Mouse (Mus musculus) lung, adult 10 weeks (tissue): ENCODE measurements around the gene Sst. TPM values are rescaled to one million over a fixed set of nuclear protein-coding genes. Genes with fewer than 3 reads are reported as not detected.

Source experiments
- polyA plus RNA-seq: library from polyadenylated mRNA; stranded (reverse); fragments of 350-450 nt; fragmentation: Illumina TruSeq; extraction: RNeasy Lipid Tissue Mini Kit (QIAGEN cat#74804); gene quantifications from one replicate; pipeline ENCODE4 v1.2.3, GENCODE M21; 2014; ENCODE audit warnings: low read depth, low replicate concordance; ENCODE audit not compliant: insufficient read depth

The Sst gene
- polyA plus RNA-seq, result not detected

DNA sequence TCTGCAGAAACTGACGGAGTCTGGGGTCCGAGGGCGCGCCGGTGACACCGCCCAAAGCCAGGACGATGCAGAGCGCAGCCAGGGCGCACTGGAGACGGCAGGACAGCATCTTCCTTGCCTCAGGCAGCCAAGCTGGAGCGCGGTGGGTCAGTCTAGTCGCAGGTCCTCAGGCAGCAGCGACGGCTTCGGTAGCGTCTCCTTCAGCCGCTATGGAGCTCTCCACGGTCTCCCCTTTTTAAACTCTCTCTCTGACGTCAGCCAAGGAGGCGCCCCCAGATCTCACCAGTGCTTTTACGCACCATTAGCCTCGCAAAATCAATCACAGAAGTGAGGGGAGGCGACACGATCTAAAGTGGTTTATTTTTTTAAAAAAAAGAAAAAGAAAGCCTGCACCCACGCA is at the start of gene Sst:
Sst (minus strand) TSS at position 323 of the 400 bp plus-strand sequence.

DNA sequence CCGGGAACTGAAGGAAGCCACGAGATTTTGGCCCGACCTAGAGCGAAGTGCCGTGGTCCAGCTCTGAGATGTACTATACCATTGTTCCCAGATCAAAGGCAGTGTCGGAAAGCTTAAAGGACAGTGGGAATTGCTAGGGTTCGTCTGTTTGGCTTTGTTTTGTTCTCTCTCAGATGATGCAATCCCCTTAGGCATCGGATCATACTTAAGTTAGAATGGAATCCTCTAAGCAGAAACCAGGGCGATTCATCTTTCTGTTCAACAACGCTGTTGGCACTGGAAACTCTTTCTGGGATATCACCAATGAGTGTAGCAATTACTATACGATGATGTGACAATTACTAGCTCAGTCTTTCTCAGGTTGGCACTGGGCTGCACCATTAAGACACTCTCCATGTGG is 41.5 kb upstream of the Sst start, which contains the start of gene Rtp2:
Rtp2 (minus strand) TSS at position 101 of the 400 bp plus-strand sequence.

Other genes with a start within 250 kb of the Sst start
- not detected for gene Rtp2, start 41.4 kb upstream of the Sst start, polyA plus RNA-seq
- gene Gm37419, start 97.5 kb upstream of the Sst start, polyA plus RNA-seq, result not detected
- gene Bcl6, start 97.9 kb upstream of the Sst start, polyA plus RNA-seq, result 16.5 TPM